Comparison of ENCODE assay signal across 9 mouse cellular contexts in genomic region chr12:91423125-91423820, GRCm38 (mm10). TPM values are rescaled to one million over a fixed set of nuclear protein-coding genes. Genes with fewer than 3 reads are reported as not detected.
DNase-seq lines count a peak whose midpoint lies in the region; ATAC-seq and TF ChIP-seq lines count a peak whose summit lies in the region.
"Had no signal": no experiment of that assay in that cellular context is flagged by ENCODE, and none has a peak within 500 bp of the region (broad histone marks: within the 10 kb centered on the region; RNA-seq: fewer than 3 reads in every experiment).

No protein-coding gene starts in this region.

- intact Hi-C loops in left cerebral cortex, adult 2 months (cut with DNase I) = loop anchor here (1.0 to 2.0 kb wide), 2 partner anchors 165 to 376 kb away; no protein-coding TSS in a partner anchor

- in situ Hi-C loops in CH12.LX (cut with MboI; ENCODE audit: low pct_ligation_motif_present, low pct_unique_long_range_greater_than_20kb, low sequenced_read_pairs) (loop anchor here (25.0 kb wide), 3 partner anchors 114 to 364 kb away; partner anchors contain the start of gene Ston2), Patski (cut with MboI; ENCODE audit: low pct_unique_long_range_greater_than_20kb) (loop anchor here (25.0 kb wide), 1 partner anchor 364 kb away; the partner anchor contains the start of gene Ston2)

- peak; percentile 97 for ATAC-seq in Patski
- no peak for ATAC-seq in embryonic facial prominence, embryonic 11.5 days (replicated peaks; ENCODE audit: insufficient number of reproducible peaks, low FRiP score, low TSS enrichment, low read depth)
- no peak for ATAC-seq in hindbrain, embryonic 13.5 days (ENCODE audit: low FRiP score)

- peak; percentile 58 for TF ChIP-seq RAD21 in CH12.LX (IDR thresholded peaks at IDR 0.05; ENCODE audit: low read depth, low read length)

- peak; percentile 77 for TF ChIP-seq CTCF in left cerebral cortex, adult 2 months (IDR thresholded peaks at IDR 0.05)
- TF ChIP-seq CTCF in CH12.LX (conservative IDR thresholded peaks at IDR 0.05 in 1 of 2, IDR thresholded peaks at IDR 0.05 in 1 of 2; ENCODE audit: low read depth in 2 of 2, low read length in 2 of 2) (peak; percentile 47 to 85; a peak in 3 of 4 replicates), Patski (IDR thresholded peaks at IDR 0.05) (peak; percentile 87)

- WGBS in embryonic facial prominence, embryonic 11.5 days = 79% methylated on average over 11 of the region's 11 CpGs
- 74% methylated on average over 11 of the region's 11 CpGs for WGBS in hindbrain, embryonic 13.5 days

- CTCF ChIA-PET in Patski (lab: Charles Lee) = interaction anchor here (0.7 to 1.6 kb wide), 3 partner anchors 12 to 377 kb away, joined by 3 to 4 read pairs (median 3); no protein-coding TSS in a partner anchor

- DNase-seq in left cerebral cortex, adult 2 months (ENCODE audit: extremely low spot score in 1 of 2, low spot score in 2 of 2) = peak; percentile 22 to 24
- no peak for DNase-seq in left cerebral cortex, adult 8-10 months (ENCODE audit: low spot score in 2 of 2)
- DNase-seq in CH12.LX (ENCODE audit: extremely low read depth) = peak; percentile 78
- DNase-seq in Patski (ENCODE audit: low read depth, low spot score) = no peak
- peak; percentile 18 for DNase-seq in embryonic facial prominence, embryonic 11.5 days (ENCODE audit: low spot score)
- DNase-seq in layer of hippocampus, adult 9-11 months = peak; percentile 5
- peak; percentile 68 for DNase-seq in retina, embryonic 14.5 days (ENCODE audit: low spot score)

- TF ChIP-seq EP300 in CH12.LX (IDR thresholded peaks at IDR 0.05; ENCODE audit: low read length) = no peak

- no peaks in the 10 kb centered on the region for H3K79me2 ChIP-seq in CH12.LX (replicated peaks; ENCODE audit: control insufficient read depth, extremely low read depth, insufficient read depth, poor library complexity, severe bottlenecking)

- 0 out of 2 replicates have a peak overlapping the region, but pooled peaks have one; percentile 8 for H3K4me2 ChIP-seq in CH12.LX (ENCODE audit: insufficient read depth, low read depth, poor library complexity, severe bottlenecking)
- no peak overlapping the region for H3K4me2 ChIP-seq in embryonic facial prominence, embryonic 11.5 days (ENCODE audit: low read depth, low read length)
- no peak overlapping the region for H3K4me2 ChIP-seq in hindbrain, embryonic 13.5 days

- no peak overlapping the region for H3K27ac ChIP-seq in left cerebral cortex, adult 2 months
- H3K27ac ChIP-seq in CH12.LX (ENCODE audit: insufficient read depth, low read depth) = no peak overlapping the region
- no peak overlapping the region for H3K27ac ChIP-seq in embryonic facial prominence, embryonic 11.5 days (replicated peaks; ENCODE audit: low read depth, low read length)
- no peak overlapping the region for H3K27ac ChIP-seq in hindbrain, embryonic 13.5 days

- peak; percentile 46 for TF ChIP-seq POLR2A in CH12.LX (IDR thresholded peaks at IDR 0.05; ENCODE audit: low read depth, low read length)

- H3K27me3 ChIP-seq in CH12.LX (replicated peaks) (no peaks in the 10 kb centered on the region), Patski (peaks cover 25% of the 10 kb centered on the region)
- no peaks in the 10 kb centered on the region for H3K27me3 ChIP-seq in embryonic facial prominence, embryonic 11.5 days (ENCODE audit: control insufficient read depth, insufficient read depth, low read length)
- 0 out of 2 replicates have a peak, but pooled peaks cover 6% of the 10 kb centered on the region for H3K27me3 ChIP-seq in hindbrain, embryonic 13.5 days

- dilution Hi-C loops in CH12.LX (cut with MboI; ENCODE audit: extremely low pct_ligation_motif_present, extremely low pct_unique_long_range_greater_than_20kb, low sequenced_read_pairs) = no loop called here

- H3K9ac ChIP-seq in CH12.LX (ENCODE audit: insufficient read depth, low read depth) = no peak overlapping the region
- no peak overlapping the region for H3K9ac ChIP-seq in embryonic facial prominence, embryonic 11.5 days (replicated peaks; ENCODE audit: low read length)
- H3K9ac ChIP-seq in hindbrain, embryonic 13.5 days = no peak overlapping the region

- H3K36me3 ChIP-seq in CH12.LX (replicated peaks in 1 of 2; ENCODE audit: control insufficient read depth in 1 of 2, insufficient read depth in 1 of 2, low read length in 1 of 2) = no peaks in the 10 kb centered on the region
- H3K36me3 ChIP-seq in embryonic facial prominence, embryonic 11.5 days (replicated peaks; ENCODE audit: control insufficient read depth, insufficient read depth, low read depth, low read length) = no peaks in the 10 kb centered on the region
- no peaks in the 10 kb centered on the region for H3K36me3 ChIP-seq in hindbrain, embryonic 13.5 days

- POLR2A ChIA-PET in Patski (lab: Charles Lee) = no interaction called here

- H3K4me3 ChIP-seq in left cerebral cortex, adult 2 months = no peak overlapping the region
- H3K4me3 ChIP-seq in CH12.LX (replicated peaks in 1 of 3; ENCODE audit: low read depth in 2 of 3, low read length in 2 of 3, poor library complexity in 1 of 3) = no peak overlapping the region
- no peak overlapping the region for H3K4me3 ChIP-seq in embryonic facial prominence, embryonic 11.5 days (ENCODE audit: low read depth, low read length)
- no peak overlapping the region for H3K4me3 ChIP-seq in hindbrain, embryonic 13.5 days
- H3K4me3 ChIP-seq: megakaryocyte, embryonic 14.5 days had no signal

- H3K4me1 ChIP-seq in CH12.LX (ENCODE audit: control insufficient read depth in 1 of 2, insufficient read depth in 2 of 2) = peaks cover 7 to 11% of the 10 kb centered on the region in 2 experiments; a peak in 3 of 4 replicates
- no peaks in the 10 kb centered on the region for H3K4me1 ChIP-seq in embryonic facial prominence, embryonic 11.5 days (ENCODE audit: control insufficient read depth, insufficient read depth, low read length)
- H3K4me1 ChIP-seq in hindbrain, embryonic 13.5 days (replicated peaks) = 0 out of 2 replicates have a peak, but pooled peaks cover 4% of the 10 kb centered on the region

- no peaks in the 10 kb centered on the region for H3K9me3 ChIP-seq in CH12.LX (replicated peaks; ENCODE audit: low read length)
- H3K9me3 ChIP-seq in embryonic facial prominence, embryonic 11.5 days (replicated peaks; ENCODE audit: control insufficient read depth, low read length) = no peaks in the 10 kb centered on the region
- H3K9me3 ChIP-seq in hindbrain, embryonic 13.5 days = no peaks in the 10 kb centered on the region
- H3K9me3 ChIP-seq: megakaryocyte, embryonic 14.5 days had no signal

TF ChIP-seq in CH12.LX, 34 proteins besides CTCF, POLR2A, EP300 and RAD21:
- no peak for TF ChIP-seq MAZ (IDR thresholded peaks at IDR 0.05; ENCODE audit: low read depth, low read length)
- peak; percentile 80 for TF ChIP-seq SMC3 (IDR thresholded peaks at IDR 0.05; ENCODE audit: low read depth, low read length)
- TF ChIP-seq ELF1 (IDR thresholded peaks at IDR 0.05; ENCODE audit: low read depth, low read length) = peak; percentile 90
- TF ChIP-seq TCF12 (IDR thresholded peaks at IDR 0.05; ENCODE audit: low read depth, low read length) = 0 out of 2 replicates have a peak, but pooled peaks have one; percentile 23
- TF ChIP-seq HCFC1 (IDR thresholded peaks at IDR 0.05; ENCODE audit: low read depth, low read length) = peak; percentile 31; the same call in 1 of the 2 replicates

RNA-seq across cellular contexts. Expression of gene Tshr, which starts 38.9 kb away (rescaled TPM):
- under 1 TPM; 0.23 to 0.33 TPM for total RNA-seq in left cerebral cortex, adult 2 months (2021)
- under 1 TPM; 0.17 to 0.53 (median 0.27) TPM for total RNA-seq in left cerebral cortex, adult 8-10 months (2022)
- total RNA-seq in CH12.LX (2012; rRNA removed) (not detected in 2 replicates), CH12.LX (2014; rRNA removed) (not detected in 2 replicates)
- polyA plus RNA-seq in CH12.LX (2012; ENCODE audit: insufficient read length, low read depth) (not detected in 2 replicates), Patski (2021) (0.01 TPM)
- polyA plus RNA-seq in embryonic facial prominence, embryonic 11.5 days (2014; fragmentation: Nextera tagmentation; extraction: Ambion mirVana) = 0.20 and 0.49 TPM in 2 replicates
- 0.40 and 0.52 TPM in 2 replicates for polyA plus RNA-seq in hindbrain, embryonic 13.5 days (2015; fragmentation: Nextera tagmentation; extraction: Ambion mirVana)

RNA-seq across cellular contexts. Expression of gene Cep128, which starts 39.1 kb away (rescaled TPM):
- total RNA-seq in left cerebral cortex, adult 2 months (2021) = 1 to 10 TPM; 6.9 to 7.1 TPM
- 10 to 100 TPM in 2 of 4 experiments, 1 to 10 TPM in 2; 6.6 to 10.5 (median 9.0) TPM for total RNA-seq in left cerebral cortex, adult 8-10 months (2022)
- total RNA-seq in CH12.LX (2012; rRNA removed) = 8.9 and 10.7 TPM in 2 replicates
- total RNA-seq in CH12.LX (2014; rRNA removed) = 14.6 and 16.1 TPM in 2 replicates
- 13.5 and 15.2 TPM in 2 replicates for polyA plus RNA-seq in CH12.LX (2012; ENCODE audit: insufficient read length, low read depth)
- 9.3 TPM for polyA plus RNA-seq in Patski (2021)
- polyA plus RNA-seq in embryonic facial prominence, embryonic 11.5 days (2014; fragmentation: Nextera tagmentation; extraction: Ambion mirVana) = 10.7 and 10.8 TPM in 2 replicates
- 4.1 and 4.6 TPM in 2 replicates for polyA plus RNA-seq in hindbrain, embryonic 13.5 days (2015; fragmentation: Nextera tagmentation; extraction: Ambion mirVana)

Comparison
In these comparisons a context has a peak if more than half of its experiments do, and no peak if none do; other contexts are left out.
1. DNase-seq: peak in left cerebral cortex, adult 2 months (2 of 2), CH12.LX (single experiment), embryonic facial prominence, embryonic 11.5 days (single experiment), layer of hippocampus, adult 9-11 months (single experiment) and retina, embryonic 14.5 days (single experiment); none in left cerebral cortex, adult 8-10 months (0 of 2) and Patski (single experiment).
2. Peak in every context shown above with its lines, with median percentiles within 50 percentile points of each other: CTCF ChIP-seq.